19 mouse cellular contexts compared by ENCODE assay signal in genomic region chr4:34026771-34027170, GRCm38 (mm10). TPM values are rescaled to one million over a fixed set of nuclear protein-coding genes. Genes with fewer than 3 reads are reported as not detected.
"Had no signal": no experiment of that assay in that cellular context is flagged by ENCODE, and none has a peak within 500 bp of the region (broad histone marks: within the 10 kb centered on the region; RNA-seq: fewer than 3 reads in every experiment).

No protein-coding gene starts in this region.

- DNase-seq: gastrocnemius, adult 2 months; gastrocnemius, postnatal 10 days; gastrocnemius, postnatal 25 days; heart, adult 18-20 months; heart, postnatal 10 days; heart, postnatal 4 days; kidney, adult 18-20 months; kidney, adult 8-10 months; kidney, postnatal 10 days; kidney, postnatal 25 days; kidney, postnatal 4 days; left cerebral cortex, postnatal 4 days had no signal

RNA-seq across cellular contexts. Expression of gene Spaca1, which starts 23.2 kb away (rescaled TPM):
- total RNA-seq: gastrocnemius, adult 2 months; gastrocnemius, postnatal 25 days; heart, adult 18-20 months; heart, adult 8-10 months; heart, postnatal 10 days; layer of hippocampus, adult 2 months; layer of hippocampus, postnatal 10 days; layer of hippocampus, postnatal 25 days; left cerebral cortex, adult 2 months; left cerebral cortex, postnatal 10 days; left cerebral cortex, postnatal 25 days; left cerebral cortex, postnatal 4 days had no signal
